Mouse (Mus musculus) myocyte (in vitro differentiated cells): ENCODE measurements around the gene Ccdc88b. TPM values are rescaled to one million over a fixed set of nuclear protein-coding genes. Genes with fewer than 3 reads are reported as not detected.

Source experiments
- H3K27me3 ChIP-seq: one replicate; pipeline ENCODE4 v1.6.1; 2011; ENCODE audit not compliant: control insufficient read depth, insufficient read depth, insufficient read length
- H3K36me3 ChIP-seq: one replicate; pipeline ENCODE4 v1.6.1; 2011; ENCODE audit not compliant: control insufficient read depth, insufficient read depth
- H3K4me2 ChIP-seq: one replicate; pipeline ENCODE4 v1.6.1; 2011; ENCODE audit warnings: low read depth, control low read depth
- H3K4me3 ChIP-seq: one replicate; pipeline ENCODE4 v1.5.1; 2011; ENCODE audit warnings: mild to moderate bottlenecking, control low read depth, moderate library complexity
- H3K79me2 ChIP-seq: one replicate; pipeline ENCODE4 v1.6.1; 2011; ENCODE audit not compliant: control insufficient read depth, insufficient read depth
- H3ac ChIP-seq: one replicate; pipeline ENCODE4 v1.6.1; 2011; ENCODE audit not compliant: control insufficient read depth, insufficient read length
- CEBPB ChIP-seq: IDR thresholded peaks from 2 replicates; pipeline ENCODE4 v1.6.1; 2011; ENCODE audit warnings: mild to moderate bottlenecking, moderate library complexity; ENCODE audit not compliant: poor library complexity, insufficient read depth, severe bottlenecking
- E2F4 ChIP-seq: IDR thresholded peaks from one replicate; pipeline ENCODE4 v1.6.1; 2011; ENCODE audit warnings: mild to moderate bottlenecking, control low read depth, moderate library complexity; ENCODE audit not compliant: insufficient read depth
- MAX ChIP-seq: IDR thresholded peaks from one replicate; pipeline ENCODE4 v1.6.1; 2011; ENCODE audit warnings: low read depth, mild to moderate bottlenecking, control low read depth
- MYOD1 ChIP-seq, 3 experiments: IDR thresholded peaks; one replicate each; pipeline ENCODE4 v1.6.1; 2011; ENCODE audit warnings: control low read depth in 2 of 3, low read depth in 2 of 3, mild to moderate bottlenecking in 2 of 3, moderate library complexity in 1 of 3; ENCODE audit not compliant: insufficient read length in 2 of 3, control insufficient read depth in 1 of 3
- MYOG ChIP-seq, 3 experiments: IDR thresholded peaks; one replicate each; pipeline ENCODE4 v1.6.1; 2011; ENCODE audit warnings: control low read depth in 2 of 3, low read depth in 2 of 3, mild to moderate bottlenecking in 2 of 3; ENCODE audit not compliant: insufficient read length in 2 of 3, control insufficient read depth in 1 of 3, insufficient read depth in 1 of 3
- POLR2A ChIP-seq: IDR thresholded peaks from one replicate; pipeline ENCODE4 v1.6.1; 2011; ENCODE audit warnings: low read depth, mild to moderate bottlenecking, control low read depth, moderate library complexity; ENCODE audit not compliant: insufficient read length
- POLR2AphosphoS2 ChIP-seq: IDR thresholded peaks from one replicate; pipeline ENCODE4 v1.6.1; 2011; ENCODE audit warnings: low read depth, control low read depth; ENCODE audit not compliant: insufficient read length
- REST ChIP-seq: IDR thresholded peaks from one replicate; pipeline ENCODE4 v1.6.1; 2011; ENCODE audit warnings: mild to moderate bottlenecking, control low read depth, moderate library complexity; ENCODE audit not compliant: insufficient read depth, insufficient read length
- SRF ChIP-seq: IDR thresholded peaks from one replicate; pipeline ENCODE4 v1.6.1; 2011; ENCODE audit warnings: low read depth; ENCODE audit not compliant: control insufficient read depth, insufficient read length
- TCF12 ChIP-seq: IDR thresholded peaks from one replicate; pipeline ENCODE4 v1.6.1; 2011; ENCODE audit warnings: mild to moderate bottlenecking, control low read depth; ENCODE audit not compliant: poor library complexity, insufficient read depth, severe bottlenecking
- TCF3 ChIP-seq: IDR thresholded peaks from one replicate; pipeline ENCODE4 v1.6.1; 2011; ENCODE audit warnings: low read depth, control low read depth; ENCODE audit not compliant: insufficient read length
- USF1 ChIP-seq: IDR thresholded peaks from one replicate; pipeline ENCODE4 v1.6.1; 2011; ENCODE audit warnings: low read depth, mild to moderate bottlenecking, control low read depth, moderate library complexity
- polyA plus RNA-seq: library from polyadenylated mRNA; unstranded; fragments of >200 nt; fragmentation: generic; extraction: Trizol; gene quantifications from one replicate; pipeline ENCODE4 v1.2.1, GENCODE M21; 2012; ENCODE audit warnings: missing spikeins

Ccdc88b gene
- polyA plus RNA-seq, 1 experiment: 0.23 TPM

DNA sequence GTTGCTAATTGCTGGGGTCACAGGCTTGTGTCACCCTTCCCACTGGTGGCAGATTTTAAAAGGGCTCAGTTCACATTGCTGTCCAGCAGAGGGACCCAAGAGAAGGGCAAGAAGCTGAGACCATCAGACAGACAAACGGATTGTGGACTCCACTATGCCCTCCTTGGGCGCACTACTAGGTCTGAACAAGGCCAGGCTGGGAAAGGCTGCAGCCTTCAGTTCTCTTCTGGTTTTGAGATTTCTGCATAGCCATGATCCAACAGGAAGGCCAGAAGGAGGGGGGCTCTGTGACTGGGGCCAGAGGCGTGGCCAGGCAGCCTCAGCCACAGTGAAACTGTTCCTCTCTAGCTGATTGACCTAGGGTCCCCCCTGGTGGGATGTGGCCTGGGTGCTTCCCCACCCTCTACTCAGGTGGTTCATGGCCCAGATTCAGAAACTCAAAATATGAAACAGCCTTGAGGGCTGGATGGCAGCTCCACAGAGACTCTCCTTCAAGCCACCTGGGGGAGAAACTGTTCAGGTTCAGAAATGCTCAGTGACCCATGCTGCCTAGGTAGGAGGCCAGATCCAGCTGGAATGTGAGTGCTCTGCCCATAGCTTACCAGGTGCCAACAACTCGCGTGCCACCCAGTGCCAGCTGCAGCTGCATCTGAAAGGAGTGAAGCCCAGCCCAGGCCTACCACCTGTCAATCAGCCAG is 13.7 kb upstream of the Ccdc88b start:
- no peaks in the 10 kb centered on the region for H3K36me3 ChIP-seq
- no peak overlapping the region for H3K4me3 ChIP-seq
- H3K4me2 ChIP-seq: peak overlapping the region; percentile 22
- H3K27me3 ChIP-seq: no peaks in the 10 kb centered on the region
- no peaks in the 10 kb centered on the region for H3K79me2 ChIP-seq
- TF ChIP-seq TCF3 (no peak), E2F4 (no peak), USF1 (no peak), POLR2A (no peak), TCF12 (no peak), MYOG (IDR thresholded peaks at IDR 0.05; ENCODE audit: control insufficient read depth in 1 of 3, insufficient read depth in 1 of 3, insufficient read length in 2 of 3, low read depth in 2 of 3) (peak in 1 of 3 experiments; percentile 52), POLR2AphosphoS2 (no peak), MYOD1 (IDR thresholded peaks at IDR 0.05; ENCODE audit: control insufficient read depth in 1 of 3, insufficient read length in 2 of 3, low read depth in 2 of 3) (peak in 1 of 3 experiments; percentile 65), CEBPB (no peak), MAX (no peak), SRF (no peak), REST (no peak)
- H3ac ChIP-seq: no peak overlapping the region

DNA sequence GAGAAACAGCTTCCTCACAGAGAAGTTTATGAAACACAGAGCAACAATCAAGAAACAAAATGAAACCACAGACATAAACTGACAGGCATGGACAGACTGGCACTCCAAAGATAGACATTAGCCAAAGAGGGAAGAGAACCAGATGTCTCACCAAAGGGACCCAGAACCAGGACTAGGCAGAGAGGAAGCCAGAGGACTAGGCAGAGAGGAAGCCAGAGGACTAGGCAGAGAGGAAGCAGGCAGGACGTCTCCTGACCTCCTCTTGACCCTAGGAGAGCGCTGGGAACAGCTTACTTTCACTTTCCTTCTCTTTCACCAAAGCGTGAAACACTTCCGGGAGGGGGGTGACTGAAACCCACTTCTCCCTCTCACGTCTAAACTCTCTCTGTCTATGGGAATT is 11.3 kb upstream of the Ccdc88b start:
- H3K36me3 ChIP-seq: no peaks in the 10 kb centered on the region
- no peaks in the 10 kb centered on the region for H3K27me3 ChIP-seq
- H3ac ChIP-seq: no peak overlapping the region
- TF ChIP-seq CEBPB (0 out of 2 replicates have a peak, but pooled peaks have one; percentile 31), TCF12 (no peak), POLR2AphosphoS2 (no peak)
- peak overlapping the region; percentile 66 for H3K4me2 ChIP-seq
- H3K4me3 ChIP-seq: no peak overlapping the region
- no peaks in the 10 kb centered on the region for H3K79me2 ChIP-seq

DNA sequence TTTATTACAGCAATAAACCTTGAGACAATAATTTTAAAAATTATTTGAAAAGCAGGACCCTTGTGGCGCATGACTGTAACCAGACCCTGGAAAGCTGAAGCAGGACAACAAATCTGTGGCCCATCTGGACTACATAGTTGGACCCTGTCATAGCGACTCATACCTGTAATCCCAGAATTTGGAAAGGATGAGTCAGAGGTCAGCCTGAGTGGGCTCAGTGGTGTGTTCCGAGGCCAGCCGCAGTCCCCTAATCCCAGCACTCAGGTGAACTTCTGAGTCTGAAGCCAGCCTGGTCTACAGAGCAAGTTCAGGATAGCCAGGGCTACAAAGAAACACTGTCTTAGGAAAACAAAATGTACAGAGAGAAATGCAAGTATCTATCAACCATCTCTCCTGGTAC is 3.4 kb upstream of the Ccdc88b start:
- H3K79me2 ChIP-seq: no peaks in the 10 kb centered on the region
- TF ChIP-seq USF1 (no peak), CEBPB (no peak), SRF (no peak), REST (no peak), MAX (no peak), MYOG (IDR thresholded peaks at IDR 0.05; ENCODE audit: control insufficient read depth in 1 of 3, insufficient read depth in 1 of 3, insufficient read length in 2 of 3, low read depth in 2 of 3) (no peak), TCF3 (no peak)
- no peaks in the 10 kb centered on the region for H3K27me3 ChIP-seq
- no peaks in the 10 kb centered on the region for H3K36me3 ChIP-seq
- H3K4me2 ChIP-seq: no peak overlapping the region
- no peak overlapping the region for H3ac ChIP-seq
- no peak overlapping the region for H3K4me3 ChIP-seq

DNA sequence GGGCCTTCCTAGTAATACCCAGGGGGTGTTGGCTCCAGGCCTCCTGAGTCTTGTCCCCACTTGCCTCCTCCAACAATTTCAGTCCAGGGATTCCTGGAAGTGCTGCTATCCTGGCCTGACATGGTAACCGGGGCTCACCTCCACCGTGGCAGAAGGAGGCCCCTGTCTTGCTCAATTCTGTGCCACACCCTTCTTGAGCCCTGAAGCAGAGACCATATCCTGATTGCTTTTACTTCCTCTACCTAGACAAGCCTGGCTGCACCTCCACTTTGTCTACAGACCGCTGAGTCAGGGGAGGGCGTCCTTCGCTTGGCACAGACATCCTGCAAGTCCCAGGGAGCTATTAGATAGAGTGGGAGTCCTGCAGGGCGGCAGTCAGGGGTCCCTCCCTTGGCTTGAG is 2.7 kb upstream of the Ccdc88b start:
- no peaks in the 10 kb centered on the region for H3K27me3 ChIP-seq
- H3K4me3 ChIP-seq: no peak overlapping the region
- no peaks in the 10 kb centered on the region for H3K36me3 ChIP-seq
- H3K79me2 ChIP-seq: no peaks in the 10 kb centered on the region
- H3K4me2 ChIP-seq: no peak overlapping the region
- H3ac ChIP-seq: no peak overlapping the region
- no peak for TF ChIP-seq TCF12
- no peak for TF ChIP-seq USF1
- no peak for TF ChIP-seq TCF3
- TF ChIP-seq MAX: no peak
- no peak for TF ChIP-seq MYOG (IDR thresholded peaks at IDR 0.05; ENCODE audit: control insufficient read depth in 1 of 3, insufficient read depth in 1 of 3, insufficient read length in 2 of 3, low read depth in 2 of 3)
- TF ChIP-seq SRF: no peak
- no peak for TF ChIP-seq POLR2A
- no peak for TF ChIP-seq E2F4
- TF ChIP-seq CEBPB: no peak
- TF ChIP-seq MYOD1 (IDR thresholded peaks at IDR 0.05; ENCODE audit: control insufficient read depth in 1 of 3, insufficient read length in 2 of 3, low read depth in 2 of 3): no peak
- TF ChIP-seq REST: no peak
- no peak for TF ChIP-seq POLR2AphosphoS2

DNA sequence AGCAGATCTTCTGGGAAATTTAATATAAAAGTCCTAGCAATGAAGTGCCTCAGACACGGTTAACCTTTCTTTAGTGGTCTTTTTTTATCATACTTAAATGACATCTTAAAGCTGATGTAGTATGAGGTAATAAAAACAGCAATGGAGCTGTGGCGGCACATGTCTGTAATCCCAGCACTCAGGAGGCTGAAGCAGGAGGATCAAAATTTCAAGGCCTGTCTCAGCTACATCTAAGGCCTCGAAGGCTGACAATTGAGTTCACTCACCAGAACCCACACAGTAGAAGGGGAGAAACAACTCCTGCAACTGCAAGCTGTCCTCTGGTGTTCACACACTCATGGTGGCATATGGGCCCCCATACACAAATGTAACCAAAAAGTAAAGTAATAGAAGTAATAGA is 2.0 kb upstream of the Ccdc88b start:
- Histone ChIP-seq H3K4me2 (no peak overlapping the region), H3K4me3 (no peak overlapping the region), H3K36me3 (no peaks in the 10 kb centered on the region), H3ac (no peak overlapping the region), H3K27me3 (no peaks in the 10 kb centered on the region), H3K79me2 (no peaks in the 10 kb centered on the region)
- TF ChIP-seq MAX (no peak), SRF (no peak), TCF3 (no peak), REST (no peak), POLR2AphosphoS2 (no peak), MYOG (IDR thresholded peaks at IDR 0.05; ENCODE audit: control insufficient read depth in 1 of 3, insufficient read depth in 1 of 3, insufficient read length in 2 of 3, low read depth in 2 of 3) (no peak), USF1 (no peak), TCF12 (no peak), CEBPB (no peak), POLR2A (no peak), E2F4 (no peak), MYOD1 (IDR thresholded peaks at IDR 0.05; ENCODE audit: control insufficient read depth in 1 of 3, insufficient read length in 2 of 3, low read depth in 2 of 3) (no peak)
